Mouse (Mus musculus) layer of hippocampus, adult 9-11 months (tissue): ENCODE measurements around the gene Hs2st1.

ENCODE experiments used
- DNase-seq: peaks from one replicate; pipeline ENCODE4 v3.0.0; 2022

Gene Hs2st1

GRCm38 (mm10) chr3:144379801-144380200, 190.2 kb downstream of the Hs2st1 start:
- DNase-seq = no peak
